Mouse (Mus musculus) kidney, embryonic 14.5 days (tissue): ENCODE measurements at regions not wholly inside any gene's neighbourhood (a gene's known extent, or its start where the extent isn't known, plus 50 kb on each side); places are given as distances from the start of the nearest gene placed in this dataset.

ENCODE experiments used
- ATAC-seq: fragments of 200-750 bp; cut with Nextera tagmentation; 2 replicates; pipeline ENCODE4 v1.8.0; 2017; ENCODE audit warnings: moderate number of reproducible peaks, mild to moderate bottlenecking, moderate TSS enrichment, moderate library complexity; ENCODE audit not compliant: low FRiP score, low TSS enrichment
- H3K27ac ChIP-seq: fragments of 300-500 bp; sonication (generic); 2 replicates; pipeline ENCODE4 v1.5.1; 2014; ENCODE audit warnings: low read depth, mild to moderate bottlenecking, low read length, moderate library complexity, mixed read lengths
- H3K27me3 ChIP-seq: fragments of 300-500 bp; sonication (generic); 2 replicates; pipeline ENCODE4 v1.6.1; 2014; ENCODE audit warnings: mild to moderate bottlenecking, low read length; ENCODE audit not compliant: control insufficient read depth, insufficient read depth
- H3K36me3 ChIP-seq: fragments of 300-500 bp; sonication (generic); 2 replicates; pipeline ENCODE4 v1.6.1; 2014; ENCODE audit warnings: low read length, mixed read lengths; ENCODE audit not compliant: control insufficient read depth, insufficient read depth
- H3K4me1 ChIP-seq: fragments of 300-500 bp; sonication (generic); 2 replicates; pipeline ENCODE4 v1.6.1; 2014; ENCODE audit warnings: low read length, mixed read lengths; ENCODE audit not compliant: control insufficient read depth, insufficient read depth
- H3K4me2 ChIP-seq: fragments of 300-500 bp; sonication (generic); replicated peaks from 2 replicates; pipeline ENCODE4 v1.6.1; 2014; ENCODE audit warnings: low read depth, mild to moderate bottlenecking, low read length
- H3K4me3 ChIP-seq: fragments of 300-500 bp; sonication (generic); 2 replicates; pipeline ENCODE4 v1.5.1; 2014; ENCODE audit warnings: mild to moderate bottlenecking, low read length
- H3K9ac ChIP-seq: fragments of 300-500 bp; sonication (generic); 2 replicates; pipeline ENCODE4 v1.6.1; 2014; ENCODE audit warnings: low read depth, mild to moderate bottlenecking, low read length, moderate library complexity
- H3K9me3 ChIP-seq: fragments of 300-500 bp; sonication (generic); 2 replicates; pipeline ENCODE4 v1.6.1; 2016; ENCODE audit warnings: low read length; ENCODE audit not compliant: control insufficient read depth
- WGBS: fragments of 180-500 bp; shearing (Covaris S2); extraction: QIAGEN DNeasy Blood & Tissue Kit; methylation state at CpG from one replicate; pipeline ENCODE4 v1.1.7; 2014; 5-methylcytosine and 5-hydroxymethylcytosine counted together

- H3K27me3 ChIP-seq: no peaks in the 10 kb centered on the region
- no peak overlapping the region for H3K9ac ChIP-seq
- no peak overlapping the region for H3K4me3 ChIP-seq
- no peak overlapping the region for H3K4me2 ChIP-seq
- H3K4me1 ChIP-seq: no peaks in the 10 kb centered on the region
- no peaks in the 10 kb centered on the region for H3K36me3 ChIP-seq
- ATAC-seq: no peak
- no peak overlapping the region for H3K27ac ChIP-seq
- WGBS: 77% methylated on average over 5 of the region's 5 CpGs
- peaks cover 3% of the 10 kb centered on the region; the same call in 1 of the 2 replicates for H3K9me3 ChIP-seq
Measured at GRCm38 (mm10) chr5:133600630-133601029, 498.9 kb upstream of the Castor2 start.

GRCm38 (mm10) chr5:133598105-133598504 is 501.4 kb upstream of the Castor2 start:
- ATAC-seq: no peak
- no peaks in the 10 kb centered on the region for H3K27me3 ChIP-seq
- no peaks in the 10 kb centered on the region for H3K4me1 ChIP-seq
- H3K4me3 ChIP-seq: no peak overlapping the region
- no peaks in the 10 kb centered on the region for H3K36me3 ChIP-seq
- H3K9me3 ChIP-seq: peaks cover 3% of the 10 kb centered on the region; the same call in 1 of the 2 replicates
- no peak overlapping the region for H3K4me2 ChIP-seq
- 87% methylated on average over 3 of the region's 3 CpGs for WGBS
- H3K27ac ChIP-seq: no peak overlapping the region
- H3K9ac ChIP-seq: no peak overlapping the region

- Histone ChIP-seq H3K36me3 (no peaks in the 10 kb centered on the region), H3K4me2 (no peak overlapping the region), H3K4me3 (no peak overlapping the region), H3K27me3 (no peaks in the 10 kb centered on the region), H3K9me3 (no peaks in the 10 kb centered on the region), H3K27ac (no peak overlapping the region), H3K4me1 (no peaks in the 10 kb centered on the region), H3K9ac (no peak overlapping the region)
- no peak for ATAC-seq
Measured at GRCm38 (mm10) chr5:133586492-133586891, 513.0 kb upstream of the Castor2 start.

- ATAC-seq: no peak
- 30% methylated on average over 3 of the region's 3 CpGs for WGBS
- Histone ChIP-seq H3K36me3 (no peaks in the 10 kb centered on the region), H3K9me3 (no peaks in the 10 kb centered on the region), H3K27me3 (no peaks in the 10 kb centered on the region), H3K4me2 (no peak overlapping the region), H3K4me3 (no peak overlapping the region), H3K4me1 (no peaks in the 10 kb centered on the region), H3K27ac (no peak overlapping the region), H3K9ac (no peak overlapping the region)
Measured at GRCm38 (mm10) chr5:133585181-133585580, 514.3 kb upstream of the Castor2 start.

- Histone ChIP-seq H3K36me3 (no peaks in the 10 kb centered on the region), H3K27ac (no peak overlapping the region), H3K4me3 (no peak overlapping the region), H3K9me3 (no peaks in the 10 kb centered on the region), H3K9ac (no peak overlapping the region), H3K4me2 (no peak overlapping the region), H3K27me3 (no peaks in the 10 kb centered on the region), H3K4me1 (no peaks in the 10 kb centered on the region)
- WGBS: 40% methylated on average over 6 of the region's 6 CpGs
- ATAC-seq: 0 out of 2 replicates have a peak, but pooled peaks have one; percentile 49
Measured at GRCm38 (mm10) chr5:133576595-133576994, 522.9 kb upstream of the Castor2 start.

- no peaks in the 10 kb centered on the region for H3K27me3 ChIP-seq
Measured at GRCm38 (mm10) chr5:133569096-133569495, 530.4 kb upstream of the Castor2 start.

GRCm38 (mm10) chr5:133566506-133566905 is 533.0 kb upstream of the Castor2 start:
- no peak for ATAC-seq
- 73% methylated on average over 4 of the region's 4 CpGs for WGBS
- no peak overlapping the region for H3K27ac ChIP-seq

More at GRCm38 (mm10) chr5:133569096-133569495, 530.4 kb upstream of the Castor2 start:
- H3K4me1 ChIP-seq: no peaks in the 10 kb centered on the region
- no peaks in the 10 kb centered on the region; the same call in 1 of the 2 replicates for H3K9me3 ChIP-seq
- H3K4me3 ChIP-seq: no peak overlapping the region
- H3K9ac ChIP-seq: no peak overlapping the region
- no peak overlapping the region for H3K27ac ChIP-seq
- no peak for ATAC-seq
- H3K36me3 ChIP-seq: no peaks in the 10 kb centered on the region
- H3K4me2 ChIP-seq: no peak overlapping the region
- whole genome bisulfite sequencing: 81% methylated on average over 2 of the region's 2 CpGs

GRCm38 (mm10) chr5:133550657-133551056 is 548.9 kb upstream of the Castor2 start:
- no peaks in the 10 kb centered on the region for H3K9me3 ChIP-seq
- no peak overlapping the region for H3K27ac ChIP-seq
- H3K27me3 ChIP-seq: no peaks in the 10 kb centered on the region
- WGBS: 87% methylated on average over 7 of the region's 7 CpGs
- H3K36me3 ChIP-seq: no peaks in the 10 kb centered on the region
- ATAC-seq: no peak
- H3K4me2 ChIP-seq: no peak overlapping the region
- no peak overlapping the region for H3K4me3 ChIP-seq
- H3K4me1 ChIP-seq: no peaks in the 10 kb centered on the region
- H3K9ac ChIP-seq: no peak overlapping the region

More at GRCm38 (mm10) chr5:133566506-133566905, 533.0 kb upstream of the Castor2 start:
- Histone ChIP-seq H3K36me3 (no peaks in the 10 kb centered on the region), H3K9ac (no peak overlapping the region), H3K9me3 (no peaks in the 10 kb centered on the region; the same call in 1 of the 2 replicates), H3K4me2 (no peak overlapping the region), H3K4me1 (no peaks in the 10 kb centered on the region), H3K4me3 (no peak overlapping the region), H3K27me3 (no peaks in the 10 kb centered on the region)

- H3K9me3 ChIP-seq: no peaks in the 10 kb centered on the region
- no peaks in the 10 kb centered on the region for H3K36me3 ChIP-seq
- H3K4me1 ChIP-seq: no peaks in the 10 kb centered on the region
- no peak overlapping the region for H3K9ac ChIP-seq
- no peaks in the 10 kb centered on the region for H3K27me3 ChIP-seq
- no peak overlapping the region for H3K4me2 ChIP-seq
- no peak overlapping the region for H3K4me3 ChIP-seq
- no peak for ATAC-seq
- no peak overlapping the region for H3K27ac ChIP-seq
Measured at GRCm38 (mm10) chr5:133542217-133542616, 557.3 kb upstream of the Castor2 start.
